Mouse (Mus musculus) embryo, embryonic 11.5 days (tissue): ENCODE results near the gene Gcnt1.

Experiments used
- DNase-seq: peaks from one replicate; pipeline ENCODE4 v3.0.0-alpha.2; 2012; ENCODE audit warnings: low read depth, low spot score

Gcnt1 gene

DNA sequence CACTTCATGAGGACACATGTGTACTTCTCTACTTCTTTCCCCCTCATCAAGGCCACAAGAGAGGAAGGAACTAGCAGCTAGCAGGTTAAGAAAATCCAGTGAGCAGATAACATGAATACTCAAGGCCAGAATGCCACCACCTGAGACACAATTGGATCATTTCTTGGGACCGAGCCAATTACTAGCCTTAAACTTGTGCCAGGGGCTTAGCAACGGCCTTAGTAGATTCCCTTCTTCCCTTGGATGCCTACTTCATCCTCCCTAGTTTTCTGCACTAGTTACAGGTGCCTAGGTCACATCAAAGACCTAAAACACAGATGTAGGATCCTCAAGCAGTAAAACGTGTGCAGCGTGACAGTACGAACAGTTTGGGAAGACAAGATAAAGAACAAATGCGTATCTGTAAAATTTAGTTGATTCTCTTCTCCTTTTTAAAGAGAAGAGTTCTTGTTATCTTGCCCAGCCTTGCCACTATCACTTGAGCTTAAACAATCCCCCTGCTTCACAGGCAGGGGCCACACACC, 44.7 kb downstream of the Gcnt1 start:
- DNase-seq = no peak

DNA sequence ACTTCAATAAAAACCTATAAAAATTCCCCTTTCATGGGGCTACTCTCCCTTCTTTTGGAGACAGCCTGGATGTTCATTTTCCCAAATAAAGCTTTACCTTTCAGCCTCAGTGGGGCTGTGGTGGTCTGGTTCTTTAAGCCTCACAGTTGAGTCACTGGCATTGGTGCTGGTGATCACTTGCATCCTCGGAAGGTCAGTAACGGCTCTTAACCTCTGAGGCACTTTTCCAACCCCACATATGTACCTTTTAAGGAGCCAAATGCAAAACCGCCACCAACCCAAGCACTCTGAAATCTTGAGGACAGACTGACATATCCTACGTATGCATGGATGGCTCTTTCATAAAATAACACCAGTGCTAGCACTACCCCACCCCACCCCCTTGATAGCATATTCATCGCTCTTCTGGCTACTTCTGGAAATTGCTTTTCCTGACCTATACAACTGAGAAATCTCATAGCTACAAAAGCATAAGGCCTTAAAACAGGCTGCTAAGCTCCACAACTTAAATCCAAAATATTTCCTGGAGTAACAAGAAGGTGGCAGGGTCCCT, 48.9 kb downstream of the Gcnt1 start:
- no peak for DNase-seq

DNA sequence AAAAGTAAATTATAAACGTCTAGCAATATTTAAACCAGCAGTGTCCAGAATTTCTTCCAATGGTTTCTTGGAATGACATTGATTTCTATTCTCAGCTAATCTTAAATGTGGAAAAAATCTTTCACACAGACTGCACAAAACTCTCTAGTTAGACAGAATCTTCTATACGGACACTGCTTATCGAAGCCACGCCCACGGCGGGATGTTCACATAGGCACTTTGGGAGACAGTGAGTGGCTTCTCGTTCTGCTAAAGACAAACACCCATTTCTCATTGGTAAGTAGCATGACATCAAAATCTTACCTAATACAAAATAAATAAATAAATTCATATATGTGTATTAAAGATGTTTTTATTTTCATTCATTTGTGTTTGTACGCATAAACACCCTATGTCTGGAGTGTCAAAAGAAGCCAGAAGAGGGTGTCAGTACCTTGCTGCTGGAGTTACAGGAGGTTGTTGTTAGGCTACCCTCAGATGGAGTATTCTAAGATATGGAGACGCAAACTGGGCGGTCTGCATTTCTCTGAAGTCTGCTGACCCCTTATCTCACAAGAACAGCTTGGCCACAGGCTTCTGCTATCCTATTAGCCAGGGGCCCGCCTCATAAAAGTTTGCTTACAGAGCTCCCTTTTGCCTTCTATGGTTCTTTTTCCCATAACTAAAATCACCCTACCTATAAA, 49.5 kb downstream of the Gcnt1 start:
- peak; percentile 11 for DNase-seq

GRCm38 (mm10) chr19:17319770-17320169, 52.9 kb downstream of the Gcnt1 start:
- no peak for DNase-seq

DNA sequence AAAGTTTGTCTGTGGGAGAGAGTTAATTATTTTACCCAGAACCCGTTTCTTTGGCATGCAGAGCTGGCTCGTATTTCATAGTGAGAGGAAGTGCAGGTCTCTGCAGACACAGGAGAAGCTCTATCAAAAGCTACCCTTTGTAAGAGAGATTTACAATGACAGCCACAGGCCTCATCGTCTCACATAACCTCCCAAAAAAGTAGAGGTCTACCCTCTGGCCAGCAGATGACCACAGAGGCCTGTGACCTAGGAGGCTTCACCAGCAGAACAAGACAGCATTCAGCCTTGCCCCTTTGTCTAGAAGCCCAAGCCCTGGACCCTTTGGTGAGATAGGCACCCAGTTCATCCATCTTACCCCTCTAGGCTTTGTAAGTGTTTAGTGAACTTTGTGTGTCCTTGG, 53.9 kb downstream of the Gcnt1 start:
- no peak for DNase-seq

- no peak for DNase-seq
Measured at GRCm38 (mm10) chr19:17316311-17317003, 56.2 kb downstream of the Gcnt1 start.

DNA sequence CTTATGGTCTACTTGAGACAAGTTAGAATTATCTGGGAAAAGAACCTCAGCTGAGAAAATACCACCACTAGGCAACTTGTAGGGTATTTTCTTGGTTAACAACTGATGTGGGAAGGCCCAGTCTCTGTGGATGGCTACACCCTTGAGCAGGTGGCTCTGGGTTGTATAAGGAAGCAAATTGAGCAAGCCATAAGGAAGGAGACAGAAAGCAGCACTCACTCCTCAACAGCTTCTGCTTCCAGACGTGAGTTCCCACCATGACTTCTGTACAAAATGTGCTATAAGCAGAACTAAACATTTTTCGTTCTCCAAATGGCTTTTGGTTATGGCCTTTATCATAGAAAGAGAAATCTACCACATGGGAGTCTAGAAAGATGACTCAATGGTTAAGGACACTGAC, 58.2 kb downstream of the Gcnt1 start:
- DNase-seq = no peak

- DNase-seq = no peak
Measured at GRCm38 (mm10) chr19:17313766-17314165, 58.9 kb downstream of the Gcnt1 start.

DNA sequence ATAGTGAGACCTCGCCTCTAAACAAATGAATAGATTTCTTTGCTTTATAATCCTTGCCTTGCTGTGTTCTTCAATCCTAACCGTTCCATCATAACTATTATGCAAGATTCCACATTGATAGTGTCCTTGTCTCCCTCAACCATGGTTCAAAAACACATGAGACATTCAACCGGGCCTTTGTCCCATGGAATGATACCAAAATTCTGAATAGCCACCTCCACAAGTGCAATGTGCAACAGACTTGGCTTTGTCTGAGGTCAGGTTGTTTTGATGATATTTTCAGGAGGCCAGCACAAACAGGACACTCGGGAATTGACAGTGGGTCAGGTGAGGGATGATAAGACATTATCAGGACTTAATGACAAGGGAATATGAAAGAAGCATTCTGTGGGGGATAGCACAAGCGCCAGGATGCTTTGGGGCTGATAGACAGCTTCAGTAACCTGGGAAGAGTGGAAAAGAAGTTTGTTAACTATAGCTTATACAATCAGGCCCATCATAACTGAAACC, 59.9 kb downstream of the Gcnt1 start:
- no peak for DNase-seq

GRCm38 (mm10) chr19:17311501-17311900, 61.1 kb downstream of the Gcnt1 start:
- DNase-seq = no peak

DNA sequence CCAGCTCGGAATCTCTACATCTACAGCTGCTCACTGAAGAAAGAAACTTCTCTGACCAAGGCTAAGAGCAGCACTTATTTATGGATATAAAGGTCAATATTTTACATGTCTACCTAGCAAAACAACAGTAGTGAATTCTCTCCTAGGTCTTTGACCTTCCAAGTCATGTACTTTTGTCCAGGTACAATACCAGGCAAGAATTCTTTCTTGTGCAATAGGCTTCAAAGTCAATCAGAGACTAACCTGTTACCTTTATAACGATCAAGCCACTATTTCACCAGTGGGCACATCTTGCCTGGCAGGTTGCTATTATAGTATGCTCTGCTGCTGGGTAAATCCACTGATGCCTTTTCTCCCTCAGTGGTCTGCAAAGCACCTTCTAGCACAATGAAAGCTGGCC, 61.6 kb downstream of the Gcnt1 start:
- DNase-seq = no peak

DNA sequence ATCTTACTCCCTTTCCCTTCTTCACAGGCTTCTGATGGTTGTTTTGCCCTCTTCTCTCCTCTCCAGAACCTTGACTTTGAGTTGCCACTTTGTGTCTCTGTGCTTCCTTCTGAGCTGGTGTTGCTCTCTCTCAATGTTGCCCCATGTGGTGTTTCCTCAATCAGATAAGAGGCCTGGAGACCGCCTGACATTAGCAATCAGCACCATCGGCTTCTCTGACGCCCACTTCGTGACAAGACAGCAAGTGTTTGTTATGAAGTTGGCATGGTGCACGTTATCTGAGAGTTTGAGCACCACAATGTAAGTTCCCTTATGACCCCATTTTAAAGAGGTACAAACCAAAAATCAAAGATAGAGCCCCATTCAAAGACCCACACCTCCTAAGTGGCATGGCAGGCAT, 76.6 kb downstream of the Gcnt1 start:
- no peak for DNase-seq

- DNase-seq = no peak
Measured at GRCm38 (mm10) chr19:17295211-17295766, 77.4 kb downstream of the Gcnt1 start.

- no peak for DNase-seq
Measured at GRCm38 (mm10) chr19:17294136-17294535, 78.5 kb downstream of the Gcnt1 start.

- DNase-seq = no peak
Measured at GRCm38 (mm10) chr19:17289526-17289925, 83.1 kb downstream of the Gcnt1 start.

DNA sequence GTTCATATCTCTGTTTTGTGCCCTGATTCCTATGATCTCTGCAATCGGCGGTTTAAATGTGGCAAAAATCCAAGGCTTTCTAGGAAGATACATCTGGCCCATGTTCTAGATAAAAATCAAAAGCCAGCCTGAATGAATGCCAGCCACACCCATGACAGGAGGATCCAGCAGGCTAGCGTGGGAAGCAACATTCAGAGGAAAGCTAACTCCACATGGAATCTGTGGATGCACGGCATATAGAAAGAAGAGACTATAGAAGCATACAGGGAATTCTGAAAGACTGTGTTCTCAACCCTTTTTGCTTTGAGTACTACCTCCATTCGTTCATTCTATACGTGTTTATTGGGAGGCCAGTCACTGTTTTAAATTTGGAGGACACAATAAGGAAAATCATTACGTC, 86.6 kb downstream of the Gcnt1 start:
- DNase-seq = no peak

DNA sequence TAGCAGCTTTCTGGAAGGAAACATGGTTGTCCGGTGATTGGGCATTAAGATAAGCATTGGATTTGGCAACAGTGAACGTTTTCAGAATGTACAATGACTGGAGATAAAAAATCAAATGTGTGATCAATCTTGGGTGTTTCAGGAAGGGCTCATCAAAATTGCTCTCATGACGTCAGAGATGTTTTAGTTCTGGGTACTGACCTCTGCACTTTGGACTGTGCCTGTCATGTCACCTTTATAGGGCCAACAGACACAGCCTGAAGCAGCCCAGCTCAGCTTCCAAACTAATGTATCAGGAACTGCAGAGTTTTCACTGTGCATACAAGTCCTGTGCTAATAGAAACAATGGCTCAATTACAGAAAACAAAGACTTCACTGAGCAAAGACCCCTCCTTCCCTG, 89.3 kb downstream of the Gcnt1 start:
- DNase-seq = no peak

DNA sequence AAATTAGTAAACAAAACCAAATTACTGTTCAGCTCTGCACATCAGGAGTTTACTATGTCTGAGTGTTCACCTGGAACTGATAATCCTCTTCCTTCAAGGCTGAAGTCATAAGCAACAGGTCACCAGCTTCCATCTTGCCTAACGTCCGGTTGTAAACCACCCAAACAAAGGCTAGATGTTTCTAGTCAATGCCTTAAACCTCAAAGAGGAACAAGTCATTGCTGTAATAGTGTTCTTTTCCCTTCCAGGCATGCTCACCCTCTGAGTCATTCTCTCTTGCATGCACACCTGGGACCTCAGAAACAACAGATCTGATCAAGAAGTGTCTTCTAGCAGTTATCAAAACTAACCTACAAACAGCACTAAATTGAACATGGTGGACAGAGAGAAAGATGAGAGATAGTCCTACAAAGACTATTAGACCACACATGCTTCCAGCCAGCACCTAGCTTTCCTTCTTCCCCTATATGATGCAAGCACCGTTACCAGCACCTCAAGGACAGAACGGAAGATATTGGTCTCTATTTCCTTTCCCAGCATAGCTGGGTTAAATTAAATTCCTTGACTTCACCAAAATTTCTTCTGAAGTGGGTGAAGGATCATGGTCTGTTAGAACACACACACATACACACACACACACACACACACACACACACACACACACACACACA, 94.1 kb downstream of the Gcnt1 start:
- DNase-seq = no peak
